ENCODE assay signal across 10 mouse cellular contexts in the genomic region with DNA sequence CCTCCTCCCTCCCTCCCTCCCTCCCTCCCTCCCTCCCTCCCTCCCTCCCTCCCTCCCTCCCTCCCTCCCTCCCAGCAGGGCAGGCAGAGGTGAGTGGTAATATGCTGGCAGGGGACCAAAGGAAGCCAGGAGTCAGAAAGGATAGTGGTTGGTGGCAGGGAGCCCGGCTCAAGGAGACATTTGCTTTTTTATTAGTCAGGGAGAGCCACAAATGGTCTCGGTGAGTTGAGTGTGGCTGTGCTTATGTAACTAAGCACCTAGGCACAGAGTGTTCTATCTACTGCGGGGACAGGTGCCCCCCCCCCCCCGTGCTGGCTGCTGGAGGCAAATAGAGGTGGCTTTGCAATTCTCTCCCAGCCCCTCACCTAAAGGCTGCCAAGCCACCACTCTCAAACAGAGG.
DNase-seq lines count a peak whose midpoint lies in the region; ATAC-seq lines count a peak whose summit lies in the region.
"Had no signal": no experiment of that assay in that cellular context is flagged by ENCODE, and none has a peak within 500 bp of the region (broad histone marks: within the 10 kb centered on the region; RNA-seq: fewer than 3 reads in every experiment).

No protein-coding gene starts in this region.

- H3K27me3 ChIP-seq in hindbrain, embryonic 11.5 days (ENCODE audit: control insufficient read depth, insufficient read depth, low read length): no peaks in the 10 kb centered on the region

- H3K36me3 ChIP-seq in hindbrain, embryonic 11.5 days (ENCODE audit: control insufficient read depth, insufficient read depth, low read length): no peaks in the 10 kb centered on the region

- H3K4me1 ChIP-seq in hindbrain, embryonic 11.5 days (replicated peaks; ENCODE audit: control insufficient read depth, insufficient read depth, low read length): peaks cover 5% of the 10 kb centered on the region

- 50% methylated on average over 3 of the region's 4 CpGs for WGBS in hindbrain, embryonic 11.5 days

- H3K9ac ChIP-seq in hindbrain, embryonic 11.5 days (ENCODE audit: low read depth, low read length): no peak overlapping the region

- ATAC-seq in hindbrain, embryonic 11.5 days (ENCODE audit: low FRiP score): no peak
- ATAC-seq: midbrain, embryonic 16.5 days had no signal

- H3K27ac ChIP-seq in hindbrain, embryonic 11.5 days (ENCODE audit: low read depth, low read length): no peak overlapping the region

- H3K4me3 ChIP-seq in hindbrain, embryonic 11.5 days (ENCODE audit: low read depth, low read length): no peak overlapping the region

- no peak overlapping the region for H3K4me2 ChIP-seq in hindbrain, embryonic 11.5 days (replicated peaks; ENCODE audit: low read depth, low read length)

- peak; percentile 56 for DNase-seq in cerebellum, adult 11-12 months
- DNase-seq in cerebellum, postnatal 4 days (ENCODE audit: low spot score in 2 of 2): no peak
- peak; percentile 28 for DNase-seq in 416B (ENCODE audit: low read depth)
- DNase-seq in cerebellum, postnatal 10 days: peak; percentile 58 to 62
- peak; percentile 64 to 74 for DNase-seq in heart, postnatal 14 days
- no peak for DNase-seq in hindbrain, embryonic 11.5 days (ENCODE audit: low spot score)
- no peak for DNase-seq in spleen, postnatal 10 days (ENCODE audit: low spot score in 2 of 2)
- no peak for DNase-seq in left cerebral cortex, adult 18-20 months (ENCODE audit: low spot score in 2 of 2)
- DNase-seq: thymus, postnatal 36 days had no signal

- no peaks in the 10 kb centered on the region for H3K9me3 ChIP-seq in hindbrain, embryonic 11.5 days (ENCODE audit: control insufficient read depth, low read length)

- intact Hi-C loops in heart, postnatal 14 days (cut with DNase I): no loop called here

Comparison
In these comparisons a context has a peak if more than half of its experiments do, and no peak if none do; other contexts are left out.
1. DNase-seq: peak in cerebellum, adult 11-12 months (single experiment), 416B (single experiment), cerebellum, postnatal 10 days (2 of 2) and heart, postnatal 14 days (2 of 2); none in cerebellum, postnatal 4 days (0 of 2), hindbrain, embryonic 11.5 days (single experiment), spleen, postnatal 10 days (0 of 2) and left cerebral cortex, adult 18-20 months (0 of 2).